Mouse (Mus musculus): ENCODE data around the gene Ctnnb1. TPM values are rescaled to one million over a fixed set of nuclear protein-coding genes. Genes with fewer than 3 reads are reported as not detected.

Gene Ctnnb1
- 933 and 966 TPM in 2 replicates for polyA plus RNA-seq (2014; fragmentation: Nextera tagmentation; extraction: Ambion mirVana)

- Histone ChIP-seq H3K4me2 (ENCODE audit: low read depth, low read length) (no peak within 1 kb of the TSS), H3K27me3 (ENCODE audit: control insufficient read depth, insufficient read depth, low read length) (no peaks in the 10 kb centered on the region), H3K9me3 (replicated peaks; ENCODE audit: control insufficient read depth, low read length) (no peaks in the 10 kb centered on the region), H3K4me1 (ENCODE audit: control insufficient read depth, insufficient read depth, low read length) (no peaks in the 10 kb centered on the region), H3K27ac (replicated peaks; ENCODE audit: low read depth, low read length) (no peak within 1 kb of the TSS), H3K36me3 (replicated peaks; ENCODE audit: control insufficient read depth, insufficient read depth, low read depth, low read length) (no peaks in the 10 kb centered on the region), H3K4me3 (ENCODE audit: low read depth, low read length) (no peak within 1 kb of the TSS), H3K9ac (replicated peaks; ENCODE audit: low read length) (no peak within 1 kb of the TSS)
- no peak for DNase-seq (ENCODE audit: low spot score)
- WGBS: 82% methylated on average over 11 of the region's 11 CpGs
- ATAC-seq (replicated peaks; ENCODE audit: insufficient number of reproducible peaks, low FRiP score, low TSS enrichment, low read depth): no peak
Measured at GRCm38 (mm10) chr9:120929081-120929480, at the start of gene Ctnnb1. TSS of gene Ctnnb1 (plus strand) at chr9:120929216.

DNA sequence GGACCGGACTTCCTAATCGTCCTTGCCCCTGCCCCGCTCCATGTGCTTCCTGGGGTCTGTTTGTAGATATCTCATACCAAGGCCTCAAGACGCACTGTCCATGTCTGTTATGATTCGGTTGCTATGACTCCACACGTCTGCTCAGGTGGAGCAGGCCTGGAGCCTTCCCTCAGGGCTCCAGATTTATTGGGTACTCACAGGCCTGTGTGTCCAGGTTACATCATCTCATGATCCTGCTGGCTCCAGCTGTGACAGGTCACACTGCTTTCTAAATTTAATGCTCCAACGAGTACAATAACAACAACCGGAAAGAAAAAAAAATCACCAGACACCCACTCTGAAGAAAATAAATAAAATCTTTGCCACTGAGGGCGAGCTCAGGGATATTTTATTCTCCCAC lies 48.7 kb upstream of the Ctnnb1 start:
- Histone ChIP-seq H3K27me3 (ENCODE audit: control insufficient read depth, insufficient read depth, low read length) (no peaks in the 10 kb centered on the region), H3K4me1 (ENCODE audit: control insufficient read depth, insufficient read depth, low read length) (no peaks in the 10 kb centered on the region), H3K4me2 (ENCODE audit: low read depth, low read length) (no peak overlapping the region), H3K9me3 (replicated peaks; ENCODE audit: control insufficient read depth, low read length) (no peaks in the 10 kb centered on the region), H3K36me3 (replicated peaks; ENCODE audit: control insufficient read depth, insufficient read depth, low read depth, low read length) (no peaks in the 10 kb centered on the region), H3K4me3 (ENCODE audit: low read depth, low read length) (no peak overlapping the region), H3K9ac (replicated peaks; ENCODE audit: low read length) (no peak overlapping the region), H3K27ac (replicated peaks; ENCODE audit: low read depth, low read length) (no peak overlapping the region)
- DNase-seq (ENCODE audit: low spot score) (no peak), ATAC-seq (replicated peaks; ENCODE audit: insufficient number of reproducible peaks, low FRiP score, low TSS enrichment, low read depth) (no peak)
- 81% methylated on average over 9 of the region's 9 CpGs for WGBS

DNA sequence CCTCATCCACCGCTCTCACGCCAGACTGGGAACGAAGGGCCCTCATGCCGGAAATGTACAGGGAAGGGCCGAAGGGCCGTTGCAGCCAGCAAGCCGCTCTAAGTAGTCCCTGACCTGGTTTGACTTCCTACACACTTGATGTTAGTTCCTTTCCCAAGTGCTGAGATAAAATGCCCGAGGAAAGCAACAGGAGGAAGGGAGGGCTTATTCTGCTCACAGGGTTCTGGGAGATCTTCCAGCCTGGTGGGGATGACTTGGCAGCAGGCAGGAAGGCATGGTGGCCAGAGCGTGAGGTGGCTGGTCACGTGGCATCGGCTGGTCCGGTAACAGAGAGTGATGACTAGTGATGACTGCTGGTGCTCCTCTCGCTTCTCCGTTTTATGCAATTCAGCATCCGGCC lies 47.9 kb upstream of the Ctnnb1 start:
- no peaks in the 10 kb centered on the region for H3K9me3 ChIP-seq (replicated peaks; ENCODE audit: control insufficient read depth, low read length)
- no peak overlapping the region for H3K4me3 ChIP-seq (ENCODE audit: low read depth, low read length)
- no peak overlapping the region for H3K9ac ChIP-seq (replicated peaks; ENCODE audit: low read length)
- no peaks in the 10 kb centered on the region for H3K27me3 ChIP-seq (ENCODE audit: control insufficient read depth, insufficient read depth, low read length)
- WGBS: 91% methylated on average over 15 of the region's 15 CpGs
- no peak overlapping the region for H3K4me2 ChIP-seq (ENCODE audit: low read depth, low read length)
- ATAC-seq (replicated peaks; ENCODE audit: insufficient number of reproducible peaks, low FRiP score, low TSS enrichment, low read depth) (no peak), DNase-seq (ENCODE audit: low spot score) (no peak)
- H3K4me1 ChIP-seq (ENCODE audit: control insufficient read depth, insufficient read depth, low read length): no peaks in the 10 kb centered on the region
- H3K36me3 ChIP-seq (replicated peaks; ENCODE audit: control insufficient read depth, insufficient read depth, low read depth, low read length): no peaks in the 10 kb centered on the region
- H3K27ac ChIP-seq (replicated peaks; ENCODE audit: low read depth, low read length): no peak overlapping the region

- 69% methylated on average over 4 of the region's 4 CpGs for WGBS
- Histone ChIP-seq H3K4me1 (ENCODE audit: control insufficient read depth, insufficient read depth, low read length) (no peaks in the 10 kb centered on the region), H3K4me2 (ENCODE audit: low read depth, low read length) (no peak overlapping the region), H3K27me3 (ENCODE audit: control insufficient read depth, insufficient read depth, low read length) (no peaks in the 10 kb centered on the region), H3K27ac (replicated peaks; ENCODE audit: low read depth, low read length) (no peak overlapping the region), H3K9me3 (replicated peaks; ENCODE audit: control insufficient read depth, low read length) (no peaks in the 10 kb centered on the region), H3K36me3 (replicated peaks; ENCODE audit: control insufficient read depth, insufficient read depth, low read depth, low read length) (no peaks in the 10 kb centered on the region), H3K4me3 (ENCODE audit: low read depth, low read length) (no peak overlapping the region), H3K9ac (replicated peaks; ENCODE audit: low read length) (no peak overlapping the region)
- DNase-seq (ENCODE audit: low spot score) (no peak), ATAC-seq (replicated peaks; ENCODE audit: insufficient number of reproducible peaks, low FRiP score, low TSS enrichment, low read depth) (no peak)
Measured at GRCm38 (mm10) chr9:120881839-120882238, 47.2 kb upstream of the Ctnnb1 start.

GRCm38 (mm10) chr9:120884726-120885125 lies 44.3 kb upstream of the Ctnnb1 start:
- Histone ChIP-seq H3K9me3 (replicated peaks; ENCODE audit: control insufficient read depth, low read length) (no peaks in the 10 kb centered on the region), H3K36me3 (replicated peaks; ENCODE audit: control insufficient read depth, insufficient read depth, low read depth, low read length) (no peaks in the 10 kb centered on the region), H3K27ac (replicated peaks; ENCODE audit: low read depth, low read length) (no peak overlapping the region), H3K27me3 (ENCODE audit: control insufficient read depth, insufficient read depth, low read length) (no peaks in the 10 kb centered on the region), H3K9ac (replicated peaks; ENCODE audit: low read length) (no peak overlapping the region), H3K4me1 (ENCODE audit: control insufficient read depth, insufficient read depth, low read length) (no peaks in the 10 kb centered on the region), H3K4me3 (ENCODE audit: low read depth, low read length) (no peak overlapping the region), H3K4me2 (ENCODE audit: low read depth, low read length) (no peak overlapping the region)
- peak; percentile 43 for DNase-seq (ENCODE audit: low spot score)
- no peak for ATAC-seq (replicated peaks; ENCODE audit: insufficient number of reproducible peaks, low FRiP score, low TSS enrichment, low read depth)
- 62% methylated on average over 10 of the region's 10 CpGs for WGBS

GRCm38 (mm10) chr9:120887631-120888030 lies 41.4 kb upstream of the Ctnnb1 start:
- Histone ChIP-seq H3K36me3 (replicated peaks; ENCODE audit: control insufficient read depth, insufficient read depth, low read depth, low read length) (no peaks in the 10 kb centered on the region), H3K27ac (replicated peaks; ENCODE audit: low read depth, low read length) (no peak overlapping the region), H3K4me3 (ENCODE audit: low read depth, low read length) (no peak overlapping the region), H3K9ac (replicated peaks; ENCODE audit: low read length) (no peak overlapping the region), H3K9me3 (replicated peaks; ENCODE audit: control insufficient read depth, low read length) (no peaks in the 10 kb centered on the region), H3K27me3 (ENCODE audit: control insufficient read depth, insufficient read depth, low read length) (no peaks in the 10 kb centered on the region), H3K4me2 (ENCODE audit: low read depth, low read length) (no peak overlapping the region), H3K4me1 (ENCODE audit: control insufficient read depth, insufficient read depth, low read length) (no peaks in the 10 kb centered on the region)
- WGBS: 81% methylated on average over 2 of the region's 2 CpGs
- ATAC-seq (replicated peaks; ENCODE audit: insufficient number of reproducible peaks, low FRiP score, low TSS enrichment, low read depth) (no peak), DNase-seq (ENCODE audit: low spot score) (no peak)

DNA sequence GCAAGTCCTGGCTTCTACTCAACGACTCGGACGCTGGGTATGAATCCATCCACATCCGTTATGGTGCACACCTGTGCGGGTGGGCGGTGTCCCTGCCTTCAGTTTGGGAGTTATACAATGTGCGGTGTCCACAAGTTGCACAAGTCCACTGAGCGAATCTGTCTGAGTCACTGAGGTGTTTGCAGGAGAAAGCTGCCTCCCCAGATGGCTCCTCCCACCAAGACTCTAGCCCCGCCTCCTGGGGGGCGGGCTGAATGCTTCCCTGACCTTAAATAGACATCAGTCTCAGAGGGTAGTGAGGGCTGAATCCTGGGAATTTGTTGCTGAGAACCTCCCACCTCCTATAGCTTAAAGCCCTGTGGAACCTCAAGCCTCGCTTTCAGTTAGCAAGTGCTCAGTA lies 35.6 kb upstream of the Ctnnb1 start:
- 92% methylated on average over 11 of the region's 11 CpGs for WGBS
- Histone ChIP-seq H3K4me1 (ENCODE audit: control insufficient read depth, insufficient read depth, low read length) (no peaks in the 10 kb centered on the region), H3K9me3 (replicated peaks; ENCODE audit: control insufficient read depth, low read length) (no peaks in the 10 kb centered on the region), H3K36me3 (replicated peaks; ENCODE audit: control insufficient read depth, insufficient read depth, low read depth, low read length) (no peaks in the 10 kb centered on the region), H3K9ac (replicated peaks; ENCODE audit: low read length) (no peak overlapping the region), H3K27ac (replicated peaks; ENCODE audit: low read depth, low read length) (no peak overlapping the region), H3K27me3 (ENCODE audit: control insufficient read depth, insufficient read depth, low read length) (no peaks in the 10 kb centered on the region), H3K4me2 (ENCODE audit: low read depth, low read length) (no peak overlapping the region), H3K4me3 (ENCODE audit: low read depth, low read length) (no peak overlapping the region)
- no peak for ATAC-seq (replicated peaks; ENCODE audit: insufficient number of reproducible peaks, low FRiP score, low TSS enrichment, low read depth)
- DNase-seq (ENCODE audit: low spot score): no peak

GRCm38 (mm10) chr9:120893971-120894370 lies 35.0 kb upstream of the Ctnnb1 start:
- Histone ChIP-seq H3K4me2 (ENCODE audit: low read depth, low read length) (no peak overlapping the region), H3K27ac (replicated peaks; ENCODE audit: low read depth, low read length) (no peak overlapping the region), H3K9me3 (replicated peaks; ENCODE audit: control insufficient read depth, low read length) (no peaks in the 10 kb centered on the region), H3K4me3 (ENCODE audit: low read depth, low read length) (no peak overlapping the region), H3K4me1 (ENCODE audit: control insufficient read depth, insufficient read depth, low read length) (no peaks in the 10 kb centered on the region), H3K27me3 (ENCODE audit: control insufficient read depth, insufficient read depth, low read length) (no peaks in the 10 kb centered on the region), H3K36me3 (replicated peaks; ENCODE audit: control insufficient read depth, insufficient read depth, low read depth, low read length) (no peaks in the 10 kb centered on the region), H3K9ac (replicated peaks; ENCODE audit: low read length) (no peak overlapping the region)
- no peak for DNase-seq (ENCODE audit: low spot score)
- ATAC-seq (replicated peaks; ENCODE audit: insufficient number of reproducible peaks, low FRiP score, low TSS enrichment, low read depth): no peak
- WGBS: 83% methylated on average over 10 of the region's 10 CpGs
